Mouse (Mus musculus) stomach, embryonic 16.5 days (tissue): ENCODE results near the gene Rccd1. TPM values are rescaled to one million over a fixed set of nuclear protein-coding genes. Genes with fewer than 3 reads are reported as not detected.
"Not testable (repeated sequence)": the region's sequence is repeated elsewhere in the genome, so short reads cannot be mapped to it uniquely, and the experiment has no call there.

ENCODE experiments used
- ATAC-seq: fragments of 200-750 bp; cut with Nextera tagmentation; 2 replicates; pipeline ENCODE4 v1.8.0; 2017; ENCODE audit warnings: moderate number of reproducible peaks, moderate TSS enrichment; ENCODE audit not compliant: insufficient read depth, low FRiP score
- H3K27ac ChIP-seq: fragments of 300-500 bp; sonication (generic); 2 replicates; pipeline ENCODE4 v1.5.1; 2014; ENCODE audit warnings: low read length
- H3K27me3 ChIP-seq: fragments of 300-500 bp; sonication (generic); 2 replicates; pipeline ENCODE4 v1.6.1; 2014; ENCODE audit warnings: low read length, control low read depth, mixed read lengths; ENCODE audit not compliant: control insufficient read depth, insufficient read depth
- H3K36me3 ChIP-seq: fragments of 300-500 bp; sonication (generic); 2 replicates; pipeline ENCODE4 v1.6.1; 2014; ENCODE audit warnings: low read length; ENCODE audit not compliant: control insufficient read depth, insufficient read depth
- H3K4me1 ChIP-seq: fragments of 300-500 bp; sonication (generic); 2 replicates; pipeline ENCODE4 v1.6.1; 2014; ENCODE audit warnings: low read length, control low read depth, mixed read lengths; ENCODE audit not compliant: control insufficient read depth, insufficient read depth
- H3K4me2 ChIP-seq: fragments of 300-500 bp; sonication (generic); 2 replicates; pipeline ENCODE4 v1.6.1; 2014; ENCODE audit warnings: low read depth, low read length, mixed read lengths
- H3K4me3 ChIP-seq: fragments of 300-500 bp; sonication (generic); replicated peaks from 2 replicates; pipeline ENCODE4 v1.5.1; 2014; ENCODE audit warnings: mild to moderate bottlenecking, low read length
- H3K9ac ChIP-seq: fragments of 300-500 bp; sonication (generic); 2 replicates; pipeline ENCODE4 v1.6.1; 2014; ENCODE audit warnings: low read length
- H3K9me3 ChIP-seq: fragments of 300-500 bp; sonication (generic); replicated peaks from 2 replicates; pipeline ENCODE4 v1.6.1; 2016; ENCODE audit warnings: low read length, control low read depth; ENCODE audit not compliant: control insufficient read depth
- WGBS: fragments of 180-500 bp; shearing (Covaris S2); extraction: QIAGEN DNeasy Blood & Tissue Kit; methylation state at CpG from one replicate; pipeline ENCODE4 v1.1.7; 2014; 5-methylcytosine and 5-hydroxymethylcytosine counted together
- polyA plus RNA-seq: library from polyadenylated mRNA; unstranded; fragments of >200 nt; fragmentation: Nextera tagmentation; extraction: Ambion mirVana; gene quantifications from 2 replicates; pipeline ENCODE4 v1.2.1, GENCODE M21; 2015

Gene Rccd1
- polyA plus RNA-seq, 1 experiment from 2014 or later: 11.7 TPM

DNA sequence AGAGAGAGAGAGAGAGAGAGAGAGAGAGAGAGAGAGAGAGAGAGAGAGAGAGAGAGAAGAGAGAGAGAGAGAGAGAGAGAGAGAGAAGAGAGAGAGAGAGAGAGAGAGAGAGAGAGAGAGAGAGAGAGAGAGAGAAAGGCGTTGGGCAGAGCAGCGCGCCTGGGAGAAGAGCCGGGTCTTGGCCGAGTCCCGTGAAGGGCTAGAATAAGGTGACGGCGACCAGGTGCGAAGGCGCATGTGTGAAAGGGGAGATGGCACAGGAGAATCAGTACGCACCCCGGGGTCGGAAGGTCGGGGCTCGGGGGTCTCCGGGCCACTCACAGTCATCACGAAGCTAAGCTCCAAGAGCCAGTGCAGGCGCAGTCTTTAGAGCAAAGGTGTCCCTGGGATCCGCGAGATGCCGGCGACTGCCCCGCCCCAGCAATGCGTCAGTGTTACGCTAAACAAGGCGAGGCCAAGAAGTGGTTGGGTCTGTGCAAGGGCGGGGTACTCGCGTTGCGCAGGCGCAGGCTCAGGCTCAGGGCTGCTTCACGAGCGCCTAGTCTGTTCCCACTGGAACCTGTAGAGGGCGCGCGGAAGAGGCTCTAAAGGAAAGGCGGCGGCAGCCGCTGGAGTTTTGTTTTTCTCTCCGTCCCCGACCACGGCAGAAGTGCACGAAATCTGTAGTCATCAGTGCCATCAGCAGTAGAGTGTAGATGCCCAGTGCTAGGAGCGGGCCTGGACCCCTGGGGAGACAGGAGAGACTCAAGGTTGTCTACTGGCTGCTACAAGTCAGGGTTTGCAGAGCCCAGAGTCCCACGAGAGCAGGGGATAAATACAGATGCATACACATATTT, 15.8 kb upstream of the Rccd1 start:
- ATAC-seq: peak; percentile 97
- Histone ChIP-seq H3K9me3 (no peaks in the 10 kb centered on the region), H3K36me3 (peaks cover 9% of the 10 kb centered on the region), H3K4me1 (peaks cover 29% of the 10 kb centered on the region), H3K4me2 (peak overlapping the region; percentile 87), H3K27me3 (no peaks in the 10 kb centered on the region), H3K27ac (peak overlapping the region; percentile 86), H3K4me3 (peak overlapping the region; percentile 76), H3K9ac (peak overlapping the region; percentile 88)
- under 1% methylated on average over 45 of the region's 45 CpGs for WGBS

- peaks cover 14% of the 10 kb centered on the region for H3K36me3 ChIP-seq
- H3K4me3 ChIP-seq: peak overlapping the region; percentile 76
- peak overlapping the region; percentile 88 for H3K9ac ChIP-seq
- WGBS: 4% methylated on average over 17 of the region's 17 CpGs
- peak overlapping the region; percentile 87 for H3K4me2 ChIP-seq
- H3K4me1 ChIP-seq: peaks cover 29% of the 10 kb centered on the region
- peak overlapping the region; percentile 34; the same call in 1 of the 2 replicates for H3K27ac ChIP-seq
- H3K9me3 ChIP-seq: no peaks in the 10 kb centered on the region
- no peak for ATAC-seq
- no peaks in the 10 kb centered on the region for H3K27me3 ChIP-seq
Measured at GRCm38 (mm10) chr7:80339371-80339770, 15.1 kb upstream of the Rccd1 start.

DNA sequence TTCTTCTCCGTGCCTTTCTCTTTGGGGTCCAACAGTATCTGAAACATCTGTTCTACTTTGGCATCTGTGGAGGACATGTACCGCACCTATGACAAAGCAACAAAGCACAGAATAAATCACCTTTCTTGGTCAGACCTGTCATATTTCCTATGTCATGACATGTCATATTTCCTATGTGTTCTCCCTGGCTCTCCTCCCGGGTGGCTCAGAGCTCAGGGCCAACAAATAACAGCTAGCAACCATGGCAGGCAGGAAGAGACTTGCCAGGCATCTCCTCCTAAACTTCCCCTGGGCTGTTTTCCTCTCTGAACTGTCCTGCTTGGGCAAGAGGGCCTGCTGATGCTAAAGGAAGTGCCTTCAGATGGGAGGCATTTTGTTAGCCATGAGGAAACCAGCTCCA, 12.7 kb upstream of the Rccd1 start:
- Histone ChIP-seq H3K4me3 (no peak overlapping the region), H3K27ac (peak overlapping the region; percentile 34; the same call in 1 of the 2 replicates), H3K9me3 (no peaks in the 10 kb centered on the region), H3K4me2 (no peak overlapping the region), H3K9ac (no peak overlapping the region), H3K36me3 (peaks cover 35% of the 10 kb centered on the region), H3K4me1 (peaks cover 22% of the 10 kb centered on the region), H3K27me3 (no peaks in the 10 kb centered on the region)
- no peak for ATAC-seq
- 77% methylated on average over 3 of the region's 3 CpGs for WGBS

GRCm38 (mm10) chr7:80334848-80335247, 10.6 kb upstream of the Rccd1 start:
- Histone ChIP-seq H3K4me2 (no peak overlapping the region), H3K9ac (no peak overlapping the region), H3K27me3 (no peaks in the 10 kb centered on the region), H3K4me1 (peaks cover 15% of the 10 kb centered on the region), H3K27ac (no peak overlapping the region), H3K4me3 (no peak overlapping the region), H3K9me3 (no peaks in the 10 kb centered on the region), H3K36me3 (peaks cover 40% of the 10 kb centered on the region)
- ATAC-seq: no peak
- WGBS: 87% methylated on average over 4 of the region's 4 CpGs

GRCm38 (mm10) chr7:80331433-80331832, 7.2 kb upstream of the Rccd1 start:
- Histone ChIP-seq H3K9me3 (no peaks in the 10 kb centered on the region), H3K4me2 (no peak overlapping the region), H3K27me3 (no peaks in the 10 kb centered on the region), H3K27ac (no peak overlapping the region), H3K4me1 (no peaks in the 10 kb centered on the region), H3K9ac (no peak overlapping the region), H3K36me3 (peaks cover 41% of the 10 kb centered on the region), H3K4me3 (no peak overlapping the region)
- ATAC-seq: no peak
- WGBS: 92% methylated on average over 19 of the region's 19 CpGs

GRCm38 (mm10) chr7:80330278-80330677, 6.0 kb upstream of the Rccd1 start:
- Histone ChIP-seq H3K9me3 (no peaks in the 10 kb centered on the region), H3K9ac (no peak overlapping the region), H3K4me3 (no peak overlapping the region), H3K27ac (no peak overlapping the region), H3K27me3 (no peaks in the 10 kb centered on the region), H3K4me1 (peaks cover under 1% of the 10 kb centered on the region; the same call in 1 of the 2 replicates), H3K4me2 (no peak overlapping the region), H3K36me3 (peaks cover 41% of the 10 kb centered on the region)
- no peak for ATAC-seq
- WGBS: 85% methylated on average over 8 of the region's 8 CpGs

DNA sequence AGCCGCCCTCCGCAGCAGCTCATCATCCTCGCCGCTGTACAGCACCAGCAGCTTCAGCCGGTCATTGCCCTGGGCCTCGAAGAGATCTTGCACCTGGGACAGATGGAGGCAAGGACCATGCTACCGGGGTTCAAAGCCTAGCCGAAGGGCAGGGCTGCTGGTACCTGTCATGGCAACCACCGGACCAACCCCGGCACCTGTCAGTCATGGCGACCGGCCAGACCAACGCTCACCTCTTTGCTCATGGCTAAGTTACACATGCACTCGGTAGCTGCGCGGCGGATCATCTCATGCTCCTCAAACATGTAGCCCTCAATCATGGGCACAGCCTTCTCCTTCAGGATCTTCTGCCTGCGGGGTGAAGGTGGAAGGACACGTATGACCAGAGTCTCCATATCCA, 1.8 kb upstream of the Rccd1 start:
- no peaks in the 10 kb centered on the region for H3K9me3 ChIP-seq
- peaks cover 13% of the 10 kb centered on the region; the same call in 1 of the 2 replicates for H3K4me1 ChIP-seq
- H3K4me2 ChIP-seq: no peak overlapping the region
- WGBS: 96% methylated on average over 19 of the region's 19 CpGs
- ATAC-seq: no peak
- no peak overlapping the region for H3K27ac ChIP-seq
- H3K4me3 ChIP-seq: no peak overlapping the region
- no peaks in the 10 kb centered on the region for H3K27me3 ChIP-seq
- peaks cover 8% of the 10 kb centered on the region; the same call in 1 of the 2 replicates for H3K36me3 ChIP-seq
- no peak overlapping the region for H3K9ac ChIP-seq

GRCm38 (mm10) chr7:80325292-80325868, 1.1 kb upstream of the Rccd1 start:
- no peak overlapping the region for H3K9ac ChIP-seq
- H3K4me2 ChIP-seq: no peak overlapping the region
- peaks cover 13% of the 10 kb centered on the region; the same call in 1 of the 2 replicates for H3K4me1 ChIP-seq
- 91% methylated on average over 16 of the region's 16 CpGs for WGBS
- no peaks in the 10 kb centered on the region for H3K27me3 ChIP-seq
- ATAC-seq: no peak
- H3K4me3 ChIP-seq: no peak overlapping the region
- peak overlapping the region; percentile 51 for H3K27ac ChIP-seq
- H3K9me3 ChIP-seq: no peaks in the 10 kb centered on the region
- peaks cover 8% of the 10 kb centered on the region; the same call in 1 of the 2 replicates for H3K36me3 ChIP-seq

DNA sequence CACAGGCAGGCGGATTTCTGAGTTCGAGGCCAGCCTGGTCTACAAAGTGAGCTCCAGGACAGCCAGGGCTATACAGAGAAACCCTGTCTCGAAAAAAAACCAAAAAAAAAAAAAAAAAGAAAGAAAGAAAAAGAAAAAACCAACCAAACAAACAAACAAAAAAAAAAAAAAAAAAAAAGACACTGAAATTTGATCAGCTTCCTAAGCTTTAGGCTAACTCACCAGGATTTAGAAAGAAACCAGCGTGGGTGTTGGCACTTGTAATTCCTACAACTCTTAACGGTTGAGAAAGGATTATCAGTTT, 514 bp upstream of the Rccd1 start:
- not testable (repeated sequence) for ATAC-seq
- H3K4me2 ChIP-seq: peak overlapping the region; percentile 87; the same call in 1 of the 2 replicates

More for the DNA sequence above, 514 bp upstream of the Rccd1 start:
- not testable (repeated sequence) for H3K9me3 ChIP-seq, H3K9ac ChIP-seq, H3K4me3 ChIP-seq, H3K36me3 ChIP-seq, H3K27me3 ChIP-seq
- H3K4me1 ChIP-seq: peaks cover 13% of the 10 kb centered on the region; the same call in 1 of the 2 replicates
- peak overlapping the region; percentile 91 for H3K27ac ChIP-seq
- WGBS: 43% methylated on average over 5 of the region's 5 CpGs
